ENCODE assay signal across 25 mouse cellular contexts in the genomic region with DNA sequence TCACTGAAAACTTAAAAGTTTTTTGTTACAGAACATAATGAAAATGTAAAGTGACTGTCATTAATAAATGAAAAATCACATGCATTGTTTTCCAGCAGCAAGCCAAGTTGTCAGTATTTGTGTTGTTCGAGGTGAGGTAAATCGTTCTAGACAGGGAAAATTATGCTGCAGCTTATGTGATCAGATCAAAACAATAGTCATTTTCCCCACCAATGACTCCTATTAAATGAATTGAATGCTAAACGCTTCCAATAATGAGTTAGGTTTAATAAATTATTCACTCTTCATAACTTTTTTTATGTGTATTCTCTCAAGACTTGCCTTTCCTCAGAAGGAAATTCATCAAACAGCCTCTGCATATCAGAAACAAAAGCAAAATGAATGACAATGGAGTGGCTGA.
DNase-seq lines count a peak whose midpoint lies in the region; ATAC-seq lines count a peak whose summit lies in the region.
"Had no signal": no experiment of that assay in that cellular context is flagged by ENCODE, and none has a peak within 500 bp of the region (broad histone marks: within the 10 kb centered on the region; RNA-seq: fewer than 3 reads in every experiment).

No protein-coding gene starts in this region.

- H3K9me3 ChIP-seq in embryonic facial prominence, embryonic 14.5 days (ENCODE audit: control insufficient read depth, low read length) = no peaks in the 10 kb centered on the region
- no peaks in the 10 kb centered on the region for H3K9me3 ChIP-seq in embryonic facial prominence, embryonic 10.5 days
- H3K9me3 ChIP-seq: embryonic facial prominence, embryonic 12.5 days; embryonic facial prominence, embryonic 15.5 days; forebrain, embryonic 10.5 days; forebrain, embryonic 12.5 days; G1E had no signal

- H3K27ac ChIP-seq in embryonic facial prominence, embryonic 14.5 days (replicated peaks; ENCODE audit: low read depth, low read length) = no peak overlapping the region
- H3K27ac ChIP-seq in embryonic facial prominence, embryonic 10.5 days (replicated peaks) = no peak overlapping the region
- H3K27ac ChIP-seq: embryonic facial prominence, embryonic 12.5 days; embryonic facial prominence, embryonic 15.5 days; forebrain, embryonic 10.5 days; forebrain, embryonic 12.5 days had no signal

- no peak overlapping the region for H3K4me2 ChIP-seq in embryonic facial prominence, embryonic 14.5 days (ENCODE audit: low read depth, low read length)
- H3K4me2 ChIP-seq: embryonic facial prominence, embryonic 12.5 days; embryonic facial prominence, embryonic 15.5 days; forebrain, embryonic 12.5 days had no signal

- H3K27me3 ChIP-seq in embryonic facial prominence, embryonic 14.5 days (replicated peaks; ENCODE audit: control insufficient read depth, insufficient read depth, low read length) = no peaks in the 10 kb centered on the region
- no peaks in the 10 kb centered on the region for H3K27me3 ChIP-seq in embryonic facial prominence, embryonic 10.5 days (replicated peaks; ENCODE audit: low read depth, poor library complexity, severe bottlenecking)
- H3K27me3 ChIP-seq: CH12.LX; embryonic facial prominence, embryonic 12.5 days; embryonic facial prominence, embryonic 15.5 days; forebrain, embryonic 12.5 days had no signal

- H3K4me1 ChIP-seq in embryonic facial prominence, embryonic 14.5 days (ENCODE audit: control insufficient read depth, insufficient read depth, low read length) = no peaks in the 10 kb centered on the region
- H3K4me1 ChIP-seq in embryonic facial prominence, embryonic 10.5 days = no peaks in the 10 kb centered on the region
- H3K4me1 ChIP-seq: embryonic facial prominence, embryonic 12.5 days; embryonic facial prominence, embryonic 15.5 days; forebrain, embryonic 10.5 days; forebrain, embryonic 12.5 days had no signal

- H3K9ac ChIP-seq in embryonic facial prominence, embryonic 14.5 days (ENCODE audit: low read depth, low read length) = no peak overlapping the region
- H3K9ac ChIP-seq: embryonic facial prominence, embryonic 12.5 days; embryonic facial prominence, embryonic 15.5 days; forebrain, embryonic 12.5 days had no signal

- no peaks in the 10 kb centered on the region for H3K36me3 ChIP-seq in embryonic facial prominence, embryonic 14.5 days (ENCODE audit: control insufficient read depth, insufficient read depth, low read length)
- no peaks in the 10 kb centered on the region for H3K36me3 ChIP-seq in embryonic facial prominence, embryonic 10.5 days (replicated peaks)
- H3K36me3 ChIP-seq: embryonic facial prominence, embryonic 12.5 days; embryonic facial prominence, embryonic 15.5 days; forebrain, embryonic 10.5 days; forebrain, embryonic 12.5 days; G1E had no signal

- 80% methylated on average over 3 of the region's 3 CpGs for WGBS in embryonic facial prominence, embryonic 14.5 days
- WGBS in embryonic facial prominence, embryonic 10.5 days = 93% methylated on average over 3 of the region's 3 CpGs

- H3K4me3 ChIP-seq in embryonic facial prominence, embryonic 14.5 days (ENCODE audit: low read depth, low read length) = no peak overlapping the region
- H3K4me3 ChIP-seq in embryonic facial prominence, embryonic 10.5 days = no peak overlapping the region
- H3K4me3 ChIP-seq: embryonic facial prominence, embryonic 12.5 days; embryonic facial prominence, embryonic 15.5 days; erythroblast, embryonic 14.5 days; forebrain, embryonic 10.5 days; forebrain, embryonic 12.5 days had no signal

- DNase-seq in embryonic facial prominence, embryonic 14.5 days (ENCODE audit: low spot score) = no peak
- DNase-seq in embryonic facial prominence, embryonic 10.5 days (ENCODE audit: low spot score) = no peak
- peak; percentile 88 for DNase-seq in retina, embryonic 14.5 days (ENCODE audit: low spot score)
- no peak for DNase-seq in spleen, postnatal 36 days (ENCODE audit: low spot score in 2 of 2)
- no peak for DNase-seq in cerebellum, adult 11 months
- DNase-seq: adrenal gland, adult 2 months; adrenal gland, postnatal 10 days; adrenal gland, postnatal 25 days; B cell, adult 2 months; cerebellum, adult 18-20 months; cerebellum, adult 8-10 months; cerebellum, adult 9-11 months; cerebellum, postnatal 14 days; cerebellum, postnatal 36 days; embryo, embryonic 11 days had no signal

- peak; percentile 18; the same call in 1 of the 2 replicates for ATAC-seq in embryonic facial prominence, embryonic 14.5 days (ENCODE audit: low read depth)
- ATAC-seq: CD4-positive, CD25-positive, alpha-beta regulatory T cell, adult 4 months; forebrain, embryonic 14.5 days; forebrain, embryonic 16.5 days had no signal
